Mouse (Mus musculus) myocyte (in vitro differentiated cells): ENCODE measurements around the gene Nsun2. TPM values are rescaled to one million over a fixed set of nuclear protein-coding genes. Genes with fewer than 3 reads are reported as not detected.
"Not testable (repeated sequence)": the region's sequence is repeated elsewhere in the genome, so short reads cannot be mapped to it uniquely, and the experiment has no call there.

Experiments
- H3K27me3 ChIP-seq: one replicate; pipeline ENCODE4 v1.6.1; 2011; ENCODE audit not compliant: control insufficient read depth, insufficient read depth, insufficient read length
- H3K36me3 ChIP-seq: one replicate; pipeline ENCODE4 v1.6.1; 2011; ENCODE audit not compliant: control insufficient read depth, insufficient read depth
- H3K4me2 ChIP-seq: one replicate; pipeline ENCODE4 v1.6.1; 2011; ENCODE audit warnings: low read depth, control low read depth
- H3K4me3 ChIP-seq: one replicate; pipeline ENCODE4 v1.5.1; 2011; ENCODE audit warnings: mild to moderate bottlenecking, control low read depth, moderate library complexity
- H3K79me2 ChIP-seq: one replicate; pipeline ENCODE4 v1.6.1; 2011; ENCODE audit not compliant: control insufficient read depth, insufficient read depth
- H3ac ChIP-seq: one replicate; pipeline ENCODE4 v1.6.1; 2011; ENCODE audit not compliant: control insufficient read depth, insufficient read length
- CEBPB ChIP-seq: IDR thresholded peaks from 2 replicates; pipeline ENCODE4 v1.6.1; 2011; ENCODE audit warnings: mild to moderate bottlenecking, moderate library complexity; ENCODE audit not compliant: poor library complexity, insufficient read depth, severe bottlenecking
- E2F4 ChIP-seq: IDR thresholded peaks from one replicate; pipeline ENCODE4 v1.6.1; 2011; ENCODE audit warnings: mild to moderate bottlenecking, control low read depth, moderate library complexity; ENCODE audit not compliant: insufficient read depth
- MAX ChIP-seq: IDR thresholded peaks from one replicate; pipeline ENCODE4 v1.6.1; 2011; ENCODE audit warnings: low read depth, mild to moderate bottlenecking, control low read depth
- MYOD1 ChIP-seq, 3 experiments: IDR thresholded peaks; one replicate each; pipeline ENCODE4 v1.6.1; 2011; ENCODE audit warnings: control low read depth in 2 of 3, low read depth in 2 of 3, mild to moderate bottlenecking in 2 of 3, moderate library complexity in 1 of 3; ENCODE audit not compliant: insufficient read length in 2 of 3, control insufficient read depth in 1 of 3
- MYOG ChIP-seq, 3 experiments: IDR thresholded peaks; one replicate each; pipeline ENCODE4 v1.6.1; 2011; ENCODE audit warnings: control low read depth in 2 of 3, low read depth in 2 of 3, mild to moderate bottlenecking in 2 of 3; ENCODE audit not compliant: insufficient read length in 2 of 3, control insufficient read depth in 1 of 3, insufficient read depth in 1 of 3
- POLR2A ChIP-seq: IDR thresholded peaks from one replicate; pipeline ENCODE4 v1.6.1; 2011; ENCODE audit warnings: low read depth, mild to moderate bottlenecking, control low read depth, moderate library complexity; ENCODE audit not compliant: insufficient read length
- POLR2AphosphoS2 ChIP-seq: IDR thresholded peaks from one replicate; pipeline ENCODE4 v1.6.1; 2011; ENCODE audit warnings: low read depth, control low read depth; ENCODE audit not compliant: insufficient read length
- REST ChIP-seq: IDR thresholded peaks from one replicate; pipeline ENCODE4 v1.6.1; 2011; ENCODE audit warnings: mild to moderate bottlenecking, control low read depth, moderate library complexity; ENCODE audit not compliant: insufficient read depth, insufficient read length
- SRF ChIP-seq: IDR thresholded peaks from one replicate; pipeline ENCODE4 v1.6.1; 2011; ENCODE audit warnings: low read depth; ENCODE audit not compliant: control insufficient read depth, insufficient read length
- TCF12 ChIP-seq: IDR thresholded peaks from one replicate; pipeline ENCODE4 v1.6.1; 2011; ENCODE audit warnings: mild to moderate bottlenecking, control low read depth; ENCODE audit not compliant: poor library complexity, insufficient read depth, severe bottlenecking
- TCF3 ChIP-seq: IDR thresholded peaks from one replicate; pipeline ENCODE4 v1.6.1; 2011; ENCODE audit warnings: low read depth, control low read depth; ENCODE audit not compliant: insufficient read length
- USF1 ChIP-seq: IDR thresholded peaks from one replicate; pipeline ENCODE4 v1.6.1; 2011; ENCODE audit warnings: low read depth, mild to moderate bottlenecking, control low read depth, moderate library complexity
- polyA plus RNA-seq: library from polyadenylated mRNA; unstranded; fragments of >200 nt; fragmentation: generic; extraction: Trizol; gene quantifications from one replicate; pipeline ENCODE4 v1.2.1, GENCODE M21; 2012; ENCODE audit warnings: missing spikeins

Nsun2 gene
- polyA plus RNA-seq, 1 experiment, result 60.4 TPM

- Histone ChIP-seq H3ac (no peak overlapping the region), H3K36me3 (no peaks in the 10 kb centered on the region), H3K27me3 (no peaks in the 10 kb centered on the region), H3K4me2 (no peak overlapping the region), H3K4me3 (no peak overlapping the region), H3K79me2 (no peaks in the 10 kb centered on the region)
- no peak for TF ChIP-seq POLR2AphosphoS2
- TF ChIP-seq SRF, result no peak
- TF ChIP-seq MYOD1 (IDR thresholded peaks at IDR 0.05; ENCODE audit: control insufficient read depth in 1 of 3, insufficient read length in 2 of 3, low read depth in 2 of 3), result no peak
- TF ChIP-seq E2F4, result no peak
Observed at GRCm38 (mm10) chr13:69562004-69562403, 28.5 kb downstream of the Nsun2 start.

GRCm38 (mm10) chr13:69562654-69563574 lies 29.4 kb downstream of the Nsun2 start:
- Histone ChIP-seq H3K27me3 (no peaks in the 10 kb centered on the region), H3K79me2 (no peaks in the 10 kb centered on the region), H3K4me2 (no peak overlapping the region), H3K4me3 (no peak overlapping the region), H3ac (no peak overlapping the region), H3K36me3 (no peaks in the 10 kb centered on the region)
- TF ChIP-seq POLR2AphosphoS2, result no peak

DNA sequence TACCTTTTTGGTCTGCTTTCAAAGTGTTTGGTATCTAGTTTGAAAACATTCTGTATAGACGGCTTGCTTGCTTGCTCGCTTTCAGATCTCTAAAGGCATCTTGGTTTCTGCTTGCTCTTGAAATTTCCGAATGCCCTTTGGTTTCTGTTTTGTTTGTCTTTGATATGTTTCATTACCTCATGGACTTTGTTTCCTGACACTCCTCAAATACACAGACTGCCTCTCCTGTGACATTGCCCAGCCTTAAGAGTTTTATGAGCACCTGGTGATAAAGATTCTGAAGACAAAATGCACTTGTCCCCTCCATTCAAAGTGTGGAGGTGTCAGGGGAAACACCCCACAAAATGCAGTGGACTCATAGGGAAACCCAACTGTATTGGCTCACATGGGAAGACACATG lies 30.4 kb downstream of the Nsun2 start:
- Histone ChIP-seq H3K36me3 (no peaks in the 10 kb centered on the region), H3ac (no peak overlapping the region), H3K79me2 (no peaks in the 10 kb centered on the region), H3K4me3 (no peak overlapping the region), H3K27me3 (no peaks in the 10 kb centered on the region), H3K4me2 (no peak overlapping the region)
- TF ChIP-seq E2F4 (no peak), SRF (no peak), POLR2AphosphoS2 (no peak), MYOG (IDR thresholded peaks at IDR 0.05; ENCODE audit: control insufficient read depth in 1 of 3, insufficient read depth in 1 of 3, insufficient read length in 2 of 3, low read depth in 2 of 3) (no peak), TCF3 (no peak)

- Histone ChIP-seq H3K79me2 (no peaks in the 10 kb centered on the region), H3K4me2 (no peak overlapping the region), H3K36me3 (no peaks in the 10 kb centered on the region), H3K27me3 (no peaks in the 10 kb centered on the region), H3ac (no peak overlapping the region), H3K4me3 (no peak overlapping the region)
- TF ChIP-seq POLR2AphosphoS2 (no peak), SRF (no peak)
Observed at GRCm38 (mm10) chr13:69564573-69564972, 31.0 kb downstream of the Nsun2 start.

- H3K27me3 ChIP-seq, H3K36me3 ChIP-seq, H3ac ChIP-seq, H3K79me2 ChIP-seq, H3K4me3 ChIP-seq, H3K4me2 ChIP-seq: not testable (repeated sequence)
Observed at GRCm38 (mm10) chr13:69565401-69565800, 31.9 kb downstream of the Nsun2 start.

DNA sequence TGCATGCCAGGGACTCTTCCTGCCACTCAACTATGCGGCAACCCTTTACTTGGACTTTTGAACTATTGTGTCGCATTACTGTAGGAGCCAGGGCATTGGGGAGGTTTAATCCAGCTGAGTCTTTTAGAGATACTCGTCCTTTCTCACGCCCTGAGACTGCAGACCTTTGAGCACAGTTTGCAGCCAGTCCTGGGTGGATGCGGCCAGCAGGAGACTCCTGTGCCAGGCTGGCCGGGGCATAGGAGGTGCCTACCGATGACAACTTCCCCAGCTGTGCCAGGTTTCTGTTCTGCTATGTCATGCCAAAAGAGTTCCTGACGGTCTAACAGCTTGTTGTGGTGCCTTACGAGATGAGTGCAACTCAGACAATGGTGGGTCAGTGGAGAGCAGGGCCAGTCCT lies 35.7 kb downstream of the Nsun2 start:
- H3ac ChIP-seq, result no peak overlapping the region
- H3K36me3 ChIP-seq, result no peaks in the 10 kb centered on the region
- TF ChIP-seq SRF (no peak), REST (no peak), TCF12 (no peak), USF1 (no peak), TCF3 (no peak), POLR2A (no peak), MYOD1 (IDR thresholded peaks at IDR 0.05; ENCODE audit: control insufficient read depth in 1 of 3, insufficient read length in 2 of 3, low read depth in 2 of 3) (no peak), CEBPB (no peak), MYOG (IDR thresholded peaks at IDR 0.05; ENCODE audit: control insufficient read depth in 1 of 3, insufficient read depth in 1 of 3, insufficient read length in 2 of 3, low read depth in 2 of 3) (no peak), E2F4 (no peak), MAX (no peak), POLR2AphosphoS2 (no peak)
- H3K27me3 ChIP-seq, result no peaks in the 10 kb centered on the region
- no peaks in the 10 kb centered on the region for H3K79me2 ChIP-seq
- H3K4me3 ChIP-seq, result no peak overlapping the region
- H3K4me2 ChIP-seq, result no peak overlapping the region
